Mouse (Mus musculus): Measurements from ENCODE around the gene Sorcs1. TPM values are rescaled to one million over a fixed set of nuclear protein-coding genes. Genes with fewer than 3 reads are reported as not detected.

Sorcs1 gene
- total and polyA plus RNA-seq, 2 experiments from 2014 or later, result 0.51 to 1.1 TPM

DNA sequence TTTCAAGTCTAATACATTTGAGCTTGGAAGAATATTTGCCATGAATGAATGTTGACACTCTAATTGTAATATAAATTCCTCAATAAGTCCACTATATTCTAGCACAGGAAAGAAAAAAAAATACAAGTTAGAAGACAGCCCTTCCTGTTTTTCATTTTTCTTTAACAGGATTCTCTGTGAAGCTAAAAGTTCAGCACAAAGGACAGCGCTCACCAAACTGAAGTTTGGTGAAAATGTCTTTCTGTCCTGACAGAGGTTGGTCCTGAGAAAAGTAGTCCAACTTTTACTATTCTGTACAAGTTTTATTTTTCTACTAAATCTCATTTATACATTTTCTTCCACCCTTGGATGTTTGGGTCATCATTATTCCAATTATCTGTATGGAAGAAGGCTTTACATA lies 543.8 kb downstream of the Sorcs1 start:
- no peak for ATAC-seq (ENCODE audit: insufficient read depth, low read depth)
- no peak for DNase-seq (ENCODE audit: low spot score)
- Histone ChIP-seq H3K27me3 (ENCODE audit: control insufficient read depth, insufficient read depth, low read length) (no peaks in the 10 kb centered on the region), H3K36me3 (replicated peaks; ENCODE audit: control insufficient read depth, insufficient read depth, low read length) (no peaks in the 10 kb centered on the region), H3K9ac (replicated peaks; ENCODE audit: low read depth, low read length) (no peak overlapping the region), H3K27ac (ENCODE audit: low read depth) (no peak overlapping the region), H3K4me3 (ENCODE audit: low read depth, low read length) (no peak overlapping the region), H3K9me3 (replicated peaks; ENCODE audit: control insufficient read depth, low read length) (no peaks in the 10 kb centered on the region), H3K4me1 (ENCODE audit: control insufficient read depth, insufficient read depth) (no peaks in the 10 kb centered on the region), H3K4me2 (ENCODE audit: low read depth, low read length) (no peak overlapping the region)
- 66% methylated on average over 1 of the region's 1 CpGs for WGBS
- TF ChIP-seq CTCF (IDR thresholded peaks at IDR 0.05; ENCODE audit: low read depth) (no peak), EP300 (IDR thresholded peaks at IDR 0.05; ENCODE audit: low read depth) (no peak)

DNA sequence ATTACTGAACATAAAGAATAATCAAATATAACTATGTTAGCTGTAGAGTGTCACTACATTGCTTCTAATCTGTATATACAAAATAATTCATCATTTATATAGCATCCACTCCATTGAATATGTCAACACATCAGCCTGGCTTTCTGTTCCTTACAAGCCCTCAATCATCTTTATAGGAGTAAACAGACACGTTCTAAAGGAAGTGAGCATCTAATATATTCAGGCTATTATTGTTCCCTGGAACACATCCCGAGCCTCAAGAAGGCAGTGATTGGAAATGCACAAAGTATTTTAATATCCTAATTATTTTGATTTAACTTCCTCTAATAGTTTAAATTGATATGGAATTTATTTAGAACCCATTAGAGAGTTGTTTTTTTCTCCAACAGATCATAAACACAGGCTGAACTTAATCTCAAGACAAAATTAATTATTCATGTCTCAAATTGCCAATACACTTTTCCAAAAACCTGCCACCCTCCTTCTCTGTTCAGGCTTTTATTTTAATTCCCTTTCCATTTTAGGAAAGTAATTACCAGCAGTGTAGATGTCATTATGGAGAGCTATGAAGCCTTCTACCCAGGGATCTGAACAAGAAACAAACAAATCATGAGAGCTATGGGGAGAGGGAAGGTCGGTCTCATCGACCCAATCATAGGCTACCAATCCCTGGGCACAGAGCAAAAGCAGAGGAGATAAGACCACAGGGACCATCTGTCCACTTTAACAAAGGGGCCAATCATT lies 572.4 kb downstream of the Sorcs1 start:
- Histone ChIP-seq H3K27ac (ENCODE audit: low read depth) (no peak overlapping the region), H3K4me2 (ENCODE audit: low read depth, low read length) (no peak overlapping the region), H3K4me1 (ENCODE audit: control insufficient read depth, insufficient read depth) (no peaks in the 10 kb centered on the region), H3K36me3 (replicated peaks; ENCODE audit: control insufficient read depth, insufficient read depth, low read length) (no peaks in the 10 kb centered on the region), H3K9ac (replicated peaks; ENCODE audit: low read depth, low read length) (no peak overlapping the region), H3K4me3 (ENCODE audit: low read depth, low read length) (no peak overlapping the region), H3K9me3 (replicated peaks; ENCODE audit: control insufficient read depth, low read length) (no peaks in the 10 kb centered on the region), H3K27me3 (ENCODE audit: control insufficient read depth, insufficient read depth, low read length) (no peaks in the 10 kb centered on the region)
- 64% methylated on average over 4 of the region's 4 CpGs for WGBS
- ATAC-seq (ENCODE audit: insufficient read depth, low read depth) (no peak), DNase-seq (ENCODE audit: low spot score) (no peak)
- TF ChIP-seq EP300 (IDR thresholded peaks at IDR 0.05; ENCODE audit: low read depth) (no peak), CTCF (IDR thresholded peaks at IDR 0.05; ENCODE audit: low read depth) (no peak)

Small RNAs within 50 kb of the gene (microRNA-seq; reads per million reads assigned to microRNA genes)
- not detected for gene Gm27749
